Mouse (Mus musculus) midbrain, postnatal 0 days (tissue): ENCODE measurements at regions not wholly inside any gene's neighbourhood (a gene's known extent, or its start where the extent isn't known, plus 50 kb on each side); places are given as distances from the start of the nearest gene placed in this dataset.

Experiments
- ATAC-seq: fragments of 200-750 bp; cut with Nextera tagmentation; 2 replicates; pipeline ENCODE4 v1.8.0; 2017; ENCODE audit warnings: moderate number of reproducible peaks, mild to moderate bottlenecking, moderate TSS enrichment, moderate library complexity; ENCODE audit not compliant: low FRiP score
- DNase-seq: peaks from one replicate; pipeline ENCODE4 v3.0.0-alpha.2; 2015; ENCODE audit warnings: low spot score
- H3K27ac ChIP-seq: fragments of 300-500 bp; sonication (generic); 2 replicates; pipeline ENCODE4 v1.5.1; 2014; ENCODE audit warnings: low read depth, mild to moderate bottlenecking, low read length, mixed read lengths
- H3K27me3 ChIP-seq: fragments of 300-500 bp; sonication (generic); 2 replicates; pipeline ENCODE4 v1.6.1; 2014; ENCODE audit warnings: low read length, control low read depth, mixed read lengths; ENCODE audit not compliant: insufficient read depth
- H3K36me3 ChIP-seq: fragments of 300-500 bp; sonication (generic); 2 replicates; pipeline ENCODE4 v1.6.1; 2014; ENCODE audit warnings: low read length, control low read depth, mixed read lengths; ENCODE audit not compliant: insufficient read depth
- H3K4me1 ChIP-seq: fragments of 300-500 bp; sonication (generic); 2 replicates; pipeline ENCODE4 v1.6.1; 2014; ENCODE audit warnings: mild to moderate bottlenecking, control low read depth, antibody characterized with exemption, low read length, mixed read lengths; ENCODE audit not compliant: insufficient read depth
- H3K4me2 ChIP-seq: fragments of 300-500 bp; sonication (generic); 2 replicates; pipeline ENCODE4 v1.6.1; 2014; ENCODE audit warnings: low read depth, mild to moderate bottlenecking, low read length, mixed read lengths; ENCODE audit not compliant: poor library complexity, severe bottlenecking
- H3K4me3 ChIP-seq: fragments of 300-500 bp; sonication (generic); 2 replicates; pipeline ENCODE4 v1.5.1; 2014; ENCODE audit warnings: low read depth, mild to moderate bottlenecking, low read length, moderate library complexity
- H3K9ac ChIP-seq: fragments of 300-500 bp; sonication (generic); replicated peaks from 2 replicates; pipeline ENCODE4 v1.6.1; 2014; ENCODE audit warnings: mild to moderate bottlenecking, low read length, moderate library complexity, mixed read lengths; ENCODE audit not compliant: poor library complexity, severe bottlenecking
- H3K9me3 ChIP-seq: fragments of 300-500 bp; sonication (generic); 2 replicates; pipeline ENCODE4 v1.6.1; 2016; ENCODE audit warnings: low read length, control low read depth
- CTCF ChIP-seq: IDR thresholded peaks from 2 replicates; pipeline ENCODE4 v1.5.1; 2016; ENCODE audit warnings: antibody characterized with exemption, mild to moderate bottlenecking
- WGBS: fragments of 180-500 bp; shearing (Covaris S2); extraction: QIAGEN DNeasy Blood & Tissue Kit; methylation state at CpG from one replicate; pipeline ENCODE4 v1.1.7; 2014; 5-methylcytosine and 5-hydroxymethylcytosine counted together

GRCm38 (mm10) chr13:53783492-53783891 is 272.0 kb downstream of the Drd1 start:
- no peak overlapping the region for H3K9ac ChIP-seq
- H3K4me3 ChIP-seq: no peak overlapping the region
- no peak; the same call in 1 of the 2 replicates for ATAC-seq
- H3K9me3 ChIP-seq: no peaks in the 10 kb centered on the region
- no peak overlapping the region for H3K27ac ChIP-seq
- no peaks in the 10 kb centered on the region for H3K4me1 ChIP-seq
- DNase-seq: peak; percentile 92
- no peak overlapping the region for H3K4me2 ChIP-seq
- peak; percentile 98 for TF ChIP-seq CTCF
- WGBS: 22% methylated on average over 6 of the region's 6 CpGs
- peaks cover 3% of the 10 kb centered on the region; the same call in 1 of the 2 replicates for H3K27me3 ChIP-seq
- H3K36me3 ChIP-seq: no peaks in the 10 kb centered on the region

- Histone ChIP-seq H3K9me3 (no peaks in the 10 kb centered on the region), H3K4me3 (no peak overlapping the region), H3K36me3 (no peaks in the 10 kb centered on the region), H3K4me2 (no peak overlapping the region), H3K27me3 (peaks cover 3% of the 10 kb centered on the region; the same call in 1 of the 2 replicates), H3K27ac (no peak overlapping the region), H3K4me1 (no peaks in the 10 kb centered on the region), H3K9ac (no peak overlapping the region)
- TF ChIP-seq CTCF: peak; percentile 91
- WGBS: 43% methylated on average over 4 of the region's 4 CpGs
- peak; percentile 85 for DNase-seq
- no peak for ATAC-seq
These were observed 276.4 kb downstream of the Drd1 start for GRCm38 (mm10) chr13:53779150-53779549.

- no peak for ATAC-seq
- WGBS: 62% methylated on average over 11 of the region's 11 CpGs
- no peak for TF ChIP-seq CTCF
- Histone ChIP-seq H3K4me1 (no peaks in the 10 kb centered on the region), H3K4me2 (no peak overlapping the region), H3K9ac (no peak overlapping the region), H3K9me3 (no peaks in the 10 kb centered on the region), H3K27me3 (no peaks in the 10 kb centered on the region), H3K27ac (no peak overlapping the region), H3K36me3 (no peaks in the 10 kb centered on the region), H3K4me3 (no peak overlapping the region)
- DNase-seq: peak; percentile 27
These were observed 279.1 kb downstream of the Drd1 start for GRCm38 (mm10) chr13:53776421-53776820.

GRCm38 (mm10) chr13:53775687-53776086 is 279.8 kb downstream of the Drd1 start:
- peak; percentile 70 for TF ChIP-seq CTCF
- Histone ChIP-seq H3K27ac (no peak overlapping the region), H3K4me2 (no peak overlapping the region), H3K9me3 (no peaks in the 10 kb centered on the region), H3K36me3 (no peaks in the 10 kb centered on the region), H3K4me1 (no peaks in the 10 kb centered on the region), H3K4me3 (no peak overlapping the region), H3K9ac (no peak overlapping the region), H3K27me3 (no peaks in the 10 kb centered on the region)
- WGBS: 38% methylated on average over 5 of the region's 5 CpGs
- ATAC-seq (no peak), DNase-seq (peak; percentile 64)

- Histone ChIP-seq H3K4me3 (no peak overlapping the region), H3K9ac (no peak overlapping the region), H3K27me3 (no peaks in the 10 kb centered on the region), H3K4me1 (no peaks in the 10 kb centered on the region), H3K36me3 (no peaks in the 10 kb centered on the region), H3K9me3 (no peaks in the 10 kb centered on the region), H3K27ac (no peak overlapping the region), H3K4me2 (no peak overlapping the region)
- TF ChIP-seq CTCF: peak; percentile 99
- ATAC-seq (no peak), DNase-seq (peak; percentile 84)
- WGBS: 24% methylated on average over 13 of the region's 13 CpGs
These were observed 290.8 kb downstream of the Drd1 start for GRCm38 (mm10) chr13:53764613-53765243.

- WGBS: 70% methylated on average over 13 of the region's 13 CpGs
- no peak overlapping the region for H3K4me3 ChIP-seq
- no peak overlapping the region for H3K27ac ChIP-seq
- H3K9ac ChIP-seq: no peak overlapping the region
- H3K27me3 ChIP-seq: no peaks in the 10 kb centered on the region
- no peaks in the 10 kb centered on the region for H3K9me3 ChIP-seq
- H3K36me3 ChIP-seq: no peaks in the 10 kb centered on the region
- H3K4me2 ChIP-seq: no peak overlapping the region
- DNase-seq (no peak), ATAC-seq (no peak)
- no peak for TF ChIP-seq CTCF
- H3K4me1 ChIP-seq: 0 out of 2 replicates have a peak, but pooled peaks cover 2% of the 10 kb centered on the region
These were observed 284.8 kb upstream of the Msx2 start for GRCm38 (mm10) chr13:53757576-53758237.
